Mouse (Mus musculus): ENCODE measurements around the gene Foxp1.

Gene Foxp1

GRCm38 (mm10) chr6:99263061-99263885 is 259.2 kb downstream of the Foxp1 start:
- DNase-seq (ENCODE audit: low read depth, low spot score), result peak; percentile 44

- no peak for DNase-seq (ENCODE audit: low read depth, low spot score)
Measured at GRCm38 (mm10) chr6:99261737-99262130, 260.8 kb downstream of the Foxp1 start.

- no peak for DNase-seq (ENCODE audit: low read depth, low spot score)
Measured at GRCm38 (mm10) chr6:99260941-99261736, 261.4 kb downstream of the Foxp1 start.

- no peak for DNase-seq (ENCODE audit: low read depth, low spot score)
Measured at GRCm38 (mm10) chr6:99258346-99258745, 264.2 kb downstream of the Foxp1 start.

GRCm38 (mm10) chr6:99257676-99258075 is 264.8 kb downstream of the Foxp1 start:
- DNase-seq (ENCODE audit: low read depth, low spot score), result no peak

GRCm38 (mm10) chr6:99253331-99253730 is 269.2 kb downstream of the Foxp1 start:
- DNase-seq (ENCODE audit: low read depth, low spot score), result no peak

GRCm38 (mm10) chr6:99252816-99253215 is 269.7 kb downstream of the Foxp1 start:
- DNase-seq (ENCODE audit: low read depth, low spot score), result no peak

GRCm38 (mm10) chr6:99251924-99252323 is 270.6 kb downstream of the Foxp1 start:
- no peak for DNase-seq (ENCODE audit: low read depth, low spot score)

- DNase-seq (ENCODE audit: low read depth, low spot score), result no peak
Measured at GRCm38 (mm10) chr6:99251222-99251621, 271.3 kb downstream of the Foxp1 start.

GRCm38 (mm10) chr6:99249496-99250030 is 273.0 kb downstream of the Foxp1 start:
- no peak for DNase-seq (ENCODE audit: low read depth, low spot score)

- DNase-seq (ENCODE audit: low read depth, low spot score), result no peak
Measured at GRCm38 (mm10) chr6:99248396-99248795, 274.1 kb downstream of the Foxp1 start.

- DNase-seq (ENCODE audit: low read depth, low spot score), result no peak
Measured at GRCm38 (mm10) chr6:99241625-99242395, 280.7 kb downstream of the Foxp1 start.

- peak; percentile 89 for DNase-seq (ENCODE audit: low read depth, low spot score)
Measured at GRCm38 (mm10) chr6:99240764-99241163, 281.8 kb downstream of the Foxp1 start.

GRCm38 (mm10) chr6:99235588-99235987 is 286.9 kb downstream of the Foxp1 start:
- no peak for DNase-seq (ENCODE audit: low read depth, low spot score)

- no peak for DNase-seq (ENCODE audit: low read depth, low spot score)
Measured at GRCm38 (mm10) chr6:99233411-99233810, 289.1 kb downstream of the Foxp1 start.

GRCm38 (mm10) chr6:99228336-99228870 is 294.1 kb downstream of the Foxp1 start:
- no peak for DNase-seq (ENCODE audit: low read depth, low spot score)

GRCm38 (mm10) chr6:99221147-99221546 is 301.4 kb downstream of the Foxp1 start:
- no peak for DNase-seq (ENCODE audit: low read depth, low spot score)

GRCm38 (mm10) chr6:99220472-99220871 is 302.0 kb downstream of the Foxp1 start:
- no peak for DNase-seq (ENCODE audit: low read depth, low spot score)

GRCm38 (mm10) chr6:99217846-99218245 is 304.7 kb downstream of the Foxp1 start:
- no peak for DNase-seq (ENCODE audit: low read depth, low spot score)

GRCm38 (mm10) chr6:99217155-99217554 is 305.4 kb downstream of the Foxp1 start:
- no peak for DNase-seq (ENCODE audit: low read depth, low spot score)

- DNase-seq (ENCODE audit: low read depth, low spot score), result no peak
Measured at GRCm38 (mm10) chr6:99212461-99212860, 310.1 kb downstream of the Foxp1 start.
